Mouse (Mus musculus) adrenal gland, adult (tissue): ENCODE measurements around the gene Aldh1l1.

Source experiments
- DNase-seq, 2 experiments: peaks; one replicate each; pipeline ENCODE4 v3.0.0; 2022 to 2023; ENCODE audit warnings: low spot score in 1 of 2; ENCODE audit not compliant: inconsistent age in 2 of 2

Gene Aldh1l1

DNA sequence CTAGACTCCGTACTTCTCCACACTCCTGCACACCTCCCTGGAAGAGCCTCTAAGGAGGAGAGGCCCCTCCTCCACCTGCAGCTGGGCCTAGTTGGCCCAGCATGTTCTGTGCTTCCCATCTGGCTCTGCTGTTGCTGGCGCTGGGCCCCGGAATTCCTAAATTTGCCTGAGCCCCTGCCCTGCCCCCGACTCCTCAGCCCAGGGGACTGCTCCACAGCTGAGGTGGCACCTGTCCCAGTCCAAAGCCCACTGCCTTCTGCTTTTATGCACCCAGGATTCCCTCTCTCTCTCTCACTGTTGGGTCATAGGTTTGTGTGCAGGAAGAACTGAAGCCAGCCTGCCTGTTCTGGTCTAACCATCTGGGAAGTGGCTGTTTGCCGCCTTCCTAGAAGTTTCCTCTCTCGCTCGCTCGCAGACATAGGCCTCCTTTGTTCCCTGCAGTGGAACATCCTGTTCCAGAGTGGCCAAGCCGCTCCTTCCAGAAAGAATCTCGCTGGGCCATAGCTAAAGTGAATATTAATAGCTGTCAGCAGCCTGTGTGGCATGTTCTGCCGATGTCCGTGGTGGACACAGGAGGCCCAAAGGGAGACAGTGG is 15.2 kb upstream of the Aldh1l1 start:
- DNase-seq: peak; percentile 43 to 62

DNA sequence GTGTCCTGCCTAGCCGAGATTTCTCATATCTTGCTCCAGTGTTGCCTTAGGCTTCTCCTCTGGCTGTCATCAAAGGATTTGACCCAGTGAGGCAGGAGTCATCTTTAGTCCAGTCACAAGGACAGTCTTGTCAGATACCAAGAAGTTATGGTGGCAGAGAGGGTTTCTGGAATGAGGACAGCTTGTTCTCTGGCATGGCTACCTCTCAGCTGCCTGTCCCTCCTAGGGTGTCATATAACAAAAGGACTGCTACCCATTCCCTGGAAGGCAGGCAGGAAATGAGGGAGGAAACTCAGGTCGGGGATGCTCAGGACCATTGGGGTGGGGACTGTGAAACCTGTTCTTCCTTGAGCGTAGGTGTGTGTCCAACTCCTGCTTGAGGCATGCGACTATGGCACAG is 14.1 kb upstream of the Aldh1l1 start:
- peak in 1 of 2 experiments; percentile 47 for DNase-seq

DNA sequence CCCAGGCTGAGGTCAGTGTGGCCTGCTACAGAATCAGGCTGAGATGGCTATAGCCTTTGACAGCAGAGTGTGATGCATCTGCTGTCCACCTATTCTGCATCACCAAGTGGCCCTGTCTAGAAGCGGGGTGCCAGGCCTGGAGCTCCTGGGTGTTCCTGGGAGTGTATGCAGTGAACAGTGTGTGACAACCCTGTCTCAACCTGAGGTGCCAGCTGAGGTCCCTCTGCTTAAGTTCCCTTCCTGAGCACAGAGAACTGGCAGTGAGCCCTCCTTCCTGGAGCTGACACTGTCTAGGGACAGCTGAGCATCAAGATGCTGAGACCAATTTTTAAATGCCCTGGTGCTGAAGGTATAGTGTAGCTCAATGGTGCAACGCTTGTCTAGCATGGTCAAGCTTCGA is 13.5 kb upstream of the Aldh1l1 start:
- no peak for DNase-seq

DNA sequence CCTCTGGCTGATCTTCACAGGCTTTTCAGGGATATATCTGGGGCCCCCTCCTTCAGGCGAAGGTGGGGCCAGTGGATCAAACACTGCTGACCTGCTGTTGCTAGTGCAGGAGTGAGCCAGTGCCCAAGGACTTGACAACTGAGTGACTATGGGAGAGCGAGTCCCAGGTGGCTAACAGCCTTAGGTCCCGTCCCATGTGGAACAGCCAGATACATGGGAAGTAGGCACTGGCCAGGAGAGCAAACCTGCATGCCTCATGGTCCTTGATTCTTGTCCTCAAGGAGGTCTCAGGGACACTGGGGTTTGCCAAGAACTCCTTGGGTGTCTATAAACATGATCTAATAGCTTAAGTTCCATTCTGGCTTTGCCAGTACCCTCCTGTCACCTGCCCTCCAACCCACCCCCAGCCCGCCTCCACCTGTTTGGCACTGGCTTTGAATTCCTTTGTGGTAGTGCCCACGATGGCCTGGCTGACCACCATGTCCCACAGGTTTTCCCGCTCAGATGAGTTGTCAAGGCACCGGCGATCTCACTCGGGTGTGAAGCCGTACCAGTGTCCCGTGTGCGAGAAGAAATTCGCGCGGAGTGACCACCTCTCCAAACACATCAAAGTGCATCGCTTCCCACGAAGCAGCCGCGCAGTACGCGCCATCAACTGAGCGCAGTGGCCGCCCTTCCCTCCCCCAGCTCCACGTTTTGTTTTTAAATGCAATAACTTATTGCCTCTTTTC is 12.4 kb upstream of the Aldh1l1 start:
- no peak for DNase-seq

DNA sequence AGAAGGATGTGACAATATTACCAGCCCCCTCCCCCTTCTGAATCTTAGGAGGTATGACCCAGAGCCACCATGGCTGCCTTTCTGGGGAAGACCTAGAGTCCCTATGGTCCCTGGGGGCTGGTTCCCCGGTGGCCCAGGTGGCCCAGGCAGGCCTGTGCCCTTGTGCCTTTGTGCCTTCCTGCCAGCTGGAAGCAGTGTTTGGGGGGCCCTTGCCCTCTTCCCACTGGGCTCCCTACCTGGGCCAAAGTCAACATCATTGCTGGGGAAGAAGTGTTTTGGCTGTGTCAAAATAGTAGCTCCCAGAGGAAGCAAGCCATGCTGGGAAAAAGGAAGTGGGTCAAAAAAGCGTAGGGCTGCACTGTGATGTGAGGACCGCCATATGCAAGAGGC is 11.9 kb upstream of the Aldh1l1 start:
- no peak for DNase-seq

DNA sequence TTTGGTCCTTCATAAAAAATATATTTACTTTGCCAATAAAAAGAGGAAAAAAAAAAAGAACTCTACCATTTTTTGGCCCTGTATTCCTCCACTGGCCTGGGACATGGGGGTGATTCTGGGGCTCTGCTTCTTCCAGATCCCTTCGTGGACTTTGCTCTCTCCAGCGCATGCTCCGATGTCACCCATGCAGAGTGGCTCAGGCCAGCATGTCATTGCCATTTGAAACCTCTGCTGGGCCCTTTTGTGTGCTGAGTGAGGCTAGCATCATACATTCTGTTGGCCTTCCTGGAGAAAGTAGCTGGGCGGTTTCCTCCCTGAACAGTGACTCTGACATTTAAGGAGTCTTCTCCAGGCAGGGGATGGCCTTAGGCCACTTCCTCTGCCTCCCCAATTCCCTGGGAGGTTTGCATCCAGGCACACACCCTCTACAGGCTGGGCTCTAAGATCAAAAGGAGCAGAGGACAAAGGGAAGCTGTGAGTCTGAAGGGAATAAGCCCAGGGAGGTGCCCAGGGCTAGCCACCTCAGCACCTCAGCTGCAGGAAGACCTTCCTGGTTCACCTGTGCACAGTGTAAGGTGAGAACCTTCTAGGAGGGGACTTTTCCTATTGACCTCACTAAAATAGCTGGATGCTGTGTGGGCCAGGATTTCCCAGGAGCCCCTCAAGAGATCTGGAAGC is 10.9 kb upstream of the Aldh1l1 start:
- no peak for DNase-seq

DNA sequence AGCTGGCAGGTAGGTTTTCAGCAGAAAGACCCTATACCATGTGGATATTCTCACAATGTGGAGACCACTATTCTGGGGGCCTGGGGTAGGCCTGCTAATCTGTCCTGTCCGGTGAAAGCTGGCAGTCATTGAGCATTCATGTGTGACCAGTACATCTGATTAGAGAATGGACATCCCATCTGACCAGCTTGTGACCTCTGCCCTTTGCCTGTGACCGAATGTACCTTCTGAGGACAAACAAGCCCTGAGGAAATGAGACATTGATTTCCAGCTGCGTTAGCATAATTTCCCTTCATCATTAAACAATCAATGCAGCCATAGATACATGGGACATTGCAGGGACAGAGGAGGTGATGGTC is 10.4 kb upstream of the Aldh1l1 start:
- DNase-seq: no peak

DNA sequence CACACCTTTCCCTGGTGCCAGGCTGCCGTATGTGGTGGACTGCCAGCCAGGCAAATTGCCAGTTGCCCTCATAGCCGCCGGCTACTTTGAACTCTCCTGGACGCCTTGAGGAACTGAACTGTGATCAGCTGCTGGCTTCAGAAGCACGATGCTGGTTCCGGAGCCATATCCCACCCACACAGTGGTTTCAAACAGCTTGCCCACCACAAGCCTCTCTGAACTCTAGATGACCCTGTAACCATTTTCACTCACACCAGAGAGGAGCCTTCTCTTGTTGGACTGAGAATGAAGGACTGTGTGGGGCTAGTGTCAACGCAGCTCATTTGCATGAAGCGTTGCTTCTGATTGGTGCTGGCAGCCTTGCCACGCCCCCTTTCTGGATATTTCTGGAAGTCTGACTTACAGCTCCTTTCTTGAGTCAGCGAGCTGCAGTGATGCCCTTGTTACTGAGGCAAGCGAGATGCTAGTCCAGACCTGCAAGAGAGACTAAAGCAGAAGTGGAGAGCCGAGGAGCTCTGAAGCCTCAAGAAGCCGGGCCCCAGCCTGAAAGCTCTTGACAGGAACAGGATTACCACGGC is 9.2 kb upstream of the Aldh1l1 start:
- DNase-seq: peak in 1 of 2 experiments; percentile 60

DNA sequence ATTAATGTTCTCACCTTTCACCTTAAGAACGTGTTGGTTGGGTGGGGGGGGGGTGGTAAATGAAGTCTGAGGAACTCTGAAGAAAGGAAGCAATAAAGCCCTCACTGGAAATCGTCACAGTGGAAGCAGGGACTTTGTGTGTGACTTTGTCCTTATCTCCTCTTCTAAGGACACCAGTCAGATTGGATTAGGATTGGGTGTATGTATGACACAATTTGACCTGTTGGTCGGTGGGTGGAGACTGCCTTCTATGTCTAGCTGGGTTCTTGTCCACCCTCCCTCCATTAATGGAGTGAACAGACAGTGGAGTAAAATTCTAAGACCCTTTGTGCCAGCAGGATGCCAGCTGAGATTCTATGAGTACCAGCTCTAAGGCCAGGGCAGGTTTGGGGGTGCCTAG is 2.0 kb upstream of the Aldh1l1 start:
- no peak for DNase-seq

DNA sequence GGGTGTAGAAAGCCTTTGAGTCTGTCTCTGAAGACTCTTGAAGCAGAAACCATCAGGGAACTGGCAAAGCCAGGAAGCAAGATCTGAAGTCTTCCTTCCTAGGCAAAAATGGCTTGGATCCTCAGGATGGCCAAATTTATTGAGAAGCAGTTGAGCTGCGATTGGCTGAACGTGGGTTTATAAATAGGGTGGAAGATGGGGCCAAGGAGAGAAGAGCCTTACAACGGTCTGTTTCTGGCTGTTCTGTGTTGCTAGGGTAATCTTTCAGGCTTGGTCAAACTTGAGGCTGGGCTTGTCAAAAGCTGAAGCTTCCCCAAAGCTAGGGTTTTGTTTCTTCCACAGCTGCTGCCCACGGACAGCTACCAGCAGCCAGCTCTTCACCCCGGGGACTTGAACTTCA is 1.4 kb upstream of the Aldh1l1 start:
- DNase-seq: no peak

DNA sequence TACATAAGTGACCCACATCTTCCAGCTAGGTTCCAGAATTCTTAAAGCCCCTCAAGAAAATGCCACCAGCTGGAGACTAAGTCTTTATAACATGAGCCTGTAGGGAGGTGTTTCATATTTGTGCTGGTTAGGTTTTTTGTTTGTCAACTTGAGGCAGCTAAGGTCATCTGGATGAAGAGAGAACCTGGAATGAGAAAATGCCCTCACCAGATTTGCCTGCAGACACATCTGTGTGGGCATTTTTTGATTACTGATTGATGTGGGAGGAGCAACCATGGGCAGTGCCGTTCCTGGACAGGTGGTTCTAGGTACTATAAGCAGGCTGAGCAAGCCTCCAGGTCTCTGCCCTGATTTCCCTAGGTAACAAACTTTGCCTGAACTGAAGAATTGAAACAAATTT is 1.3 kb downstream of the Aldh1l1 start:
- no peak for DNase-seq

DNA sequence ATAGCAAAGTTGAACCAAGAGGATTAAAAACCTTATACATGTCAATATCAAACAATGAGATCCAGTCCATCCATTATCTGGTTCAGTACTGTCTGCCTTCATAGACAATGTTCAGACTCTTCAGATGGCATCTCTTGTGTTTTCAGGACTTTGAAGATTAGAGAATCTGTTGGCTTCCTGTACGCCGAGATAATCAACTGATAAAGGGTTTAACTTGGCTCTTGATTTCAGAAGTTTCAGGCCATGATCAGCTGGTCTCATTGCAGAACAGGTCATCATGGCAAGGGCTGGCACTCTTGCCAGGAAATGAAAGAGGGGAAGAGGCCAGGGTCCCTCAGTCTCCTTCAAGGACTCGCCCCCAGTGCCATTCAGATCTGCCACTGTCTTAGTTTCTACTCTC is 3.3 kb downstream of the Aldh1l1 start:
- no peak for DNase-seq

DNA sequence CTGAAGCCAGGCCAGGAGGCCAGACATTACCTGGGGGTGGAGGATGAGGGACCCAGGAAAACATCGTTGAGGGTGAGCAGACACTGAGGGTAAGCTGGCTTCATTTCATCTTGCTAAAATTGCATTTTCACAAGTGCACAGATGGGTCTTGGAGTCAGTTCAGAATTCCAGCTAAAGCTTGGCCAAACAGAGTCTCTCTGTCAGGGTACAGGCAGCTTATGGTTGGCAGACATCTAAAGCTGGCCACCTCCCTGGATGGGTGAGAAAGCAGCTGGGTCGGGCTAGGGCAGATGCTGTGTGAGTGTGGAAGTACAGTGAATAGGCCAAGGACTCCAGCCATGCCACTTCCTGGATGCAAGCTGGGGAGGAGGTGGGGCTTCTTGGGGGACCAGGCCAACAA is 4.7 kb downstream of the Aldh1l1 start:
- no peak for DNase-seq

DNA sequence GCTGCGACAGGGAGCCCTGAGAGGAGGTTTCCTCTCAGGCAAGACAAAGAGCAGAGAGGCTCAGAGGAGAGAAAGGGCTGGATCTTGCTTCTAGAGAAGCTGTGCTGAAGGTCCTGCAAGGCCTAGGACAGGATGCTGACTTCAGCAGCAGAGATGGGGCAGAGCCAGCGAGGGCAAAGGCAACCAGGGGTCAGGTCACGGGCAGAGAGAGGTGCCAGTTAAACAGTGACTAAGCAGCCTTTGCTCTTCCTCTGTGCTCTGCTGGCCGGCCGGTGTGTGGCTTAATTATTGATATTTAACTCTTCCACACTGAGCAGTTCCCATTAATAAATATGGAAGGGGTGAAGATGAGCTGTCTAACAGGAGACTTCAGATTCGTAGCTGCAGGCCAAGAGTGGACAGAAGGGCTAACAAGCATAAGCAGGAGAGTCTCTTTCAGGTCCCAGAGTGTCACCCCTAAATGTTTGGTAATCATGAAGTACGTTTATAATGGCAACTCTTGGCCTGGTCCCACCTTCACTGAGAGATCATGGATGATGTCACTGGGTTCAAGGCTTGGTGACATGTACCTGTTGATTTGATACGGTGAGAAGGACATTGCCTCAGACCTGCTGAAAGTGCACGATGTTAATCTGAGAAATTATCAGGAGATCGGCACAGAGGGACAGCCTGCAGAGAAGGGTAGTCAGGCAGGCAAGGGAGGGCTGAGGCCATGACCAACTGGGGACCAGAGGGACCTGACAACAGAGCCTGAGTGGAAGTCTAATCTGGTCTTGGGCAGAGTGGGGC is 5.9 kb downstream of the Aldh1l1 start:
- DNase-seq: peak in 1 of 2 experiments; percentile 63

DNA sequence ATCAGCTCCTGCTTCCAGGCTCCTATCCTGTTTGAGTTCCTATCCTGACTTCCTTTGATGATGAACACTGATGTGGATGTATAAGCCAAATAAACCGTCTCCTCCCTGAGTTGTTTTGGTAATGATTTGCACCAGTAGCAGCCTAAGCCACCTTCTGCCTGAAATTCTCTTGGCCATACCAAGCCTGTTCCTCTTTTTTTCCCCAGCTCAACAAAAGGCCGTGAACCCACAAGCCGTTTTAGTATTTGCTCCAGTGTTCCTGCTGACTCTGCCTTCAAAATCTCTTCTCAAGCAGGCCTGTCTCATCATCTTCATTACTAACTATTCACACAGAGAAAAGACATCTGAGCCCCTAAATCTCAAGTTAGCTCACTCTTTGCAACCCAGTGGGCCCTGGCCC is 7.9 kb downstream of the Aldh1l1 start:
- DNase-seq: no peak

DNA sequence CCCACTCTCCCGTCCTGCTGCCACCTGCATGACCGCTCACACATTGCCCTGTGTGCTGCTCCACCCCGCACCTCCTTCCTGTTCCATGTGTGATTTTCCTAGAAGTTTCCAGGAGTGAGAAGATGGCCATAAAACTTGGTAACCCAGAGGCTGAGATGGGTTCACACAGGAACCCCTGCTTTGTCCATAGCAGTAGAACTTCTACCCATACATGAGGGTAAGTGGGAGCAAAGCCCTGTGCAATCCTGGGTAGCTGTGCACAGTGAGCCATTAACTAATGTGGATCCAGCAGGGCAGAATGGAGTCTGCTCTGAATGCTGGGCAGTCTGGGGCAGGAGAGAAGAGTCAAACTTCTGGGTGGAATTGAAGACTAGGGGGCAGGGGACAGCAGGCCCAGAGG is 8.3 kb downstream of the Aldh1l1 start:
- DNase-seq: no peak

DNA sequence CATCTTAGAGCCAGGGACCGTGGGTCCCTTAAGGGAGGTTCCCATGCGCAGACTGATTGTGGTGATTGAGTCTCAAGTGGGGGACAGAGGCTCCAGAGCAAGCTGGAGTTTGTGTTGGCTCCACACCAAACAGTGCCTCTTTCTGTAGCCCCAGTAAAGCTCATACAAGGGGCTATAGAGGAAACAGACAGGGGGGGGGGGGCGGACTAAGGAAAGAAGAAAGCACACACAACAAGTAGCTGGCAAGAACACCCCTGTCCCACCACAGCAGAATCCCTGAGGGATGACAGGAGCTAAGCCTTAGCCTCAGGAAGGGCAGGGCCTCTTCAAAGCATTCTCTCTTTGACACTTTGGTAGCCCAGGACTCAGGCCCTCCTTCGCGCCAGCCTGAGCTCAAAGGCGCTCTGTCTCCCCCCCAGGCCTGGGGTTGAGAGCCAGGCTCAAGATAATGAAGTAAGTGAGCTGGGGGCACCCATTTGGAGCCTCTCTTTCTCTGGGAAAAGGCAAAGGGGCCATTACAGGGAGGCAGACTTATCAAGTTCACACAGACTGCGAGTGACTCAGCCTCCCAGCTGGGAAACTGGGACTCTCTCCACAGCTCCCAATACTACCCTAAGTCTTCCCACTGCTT is 9.2 kb downstream of the Aldh1l1 start:
- DNase-seq: no peak

DNA sequence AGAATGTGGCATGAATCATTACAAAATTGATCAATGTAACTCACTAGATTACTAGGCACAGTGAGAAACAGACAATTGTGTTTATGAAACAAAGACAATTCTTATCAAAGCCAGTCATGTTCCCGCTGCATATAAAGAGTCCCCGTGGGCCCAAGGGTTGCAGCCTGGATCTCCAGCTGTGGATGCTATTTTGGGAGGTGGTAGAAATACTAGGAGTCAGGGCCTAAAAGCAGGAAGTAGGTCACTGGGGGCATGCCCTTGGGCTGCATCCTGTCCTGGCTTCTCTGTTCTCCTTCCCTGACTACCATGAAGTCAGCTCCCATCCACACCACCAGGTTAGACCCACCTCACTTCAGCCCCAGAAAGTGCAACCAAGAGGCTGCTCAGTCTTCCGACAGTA is 10.0 kb downstream of the Aldh1l1 start:
- DNase-seq: no peak

DNA sequence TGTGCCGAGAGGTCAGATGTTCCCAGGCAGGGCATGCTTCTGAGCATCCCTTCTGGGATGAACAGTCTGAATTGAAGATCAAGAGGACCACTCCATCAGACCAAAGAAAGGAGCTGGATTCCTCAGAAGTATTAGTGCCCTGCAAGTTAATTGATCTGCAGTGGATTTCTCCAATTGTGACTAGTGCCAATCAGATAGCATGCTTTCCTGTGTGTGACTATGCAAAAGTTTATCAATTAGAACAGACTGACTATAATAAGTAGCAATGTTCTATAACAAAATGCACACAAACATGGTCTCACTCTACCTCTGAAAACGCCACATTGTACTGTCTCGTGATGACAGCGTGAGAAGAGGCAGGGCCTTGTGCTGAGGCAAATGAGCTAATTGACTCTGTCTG is 13.3 kb downstream of the Aldh1l1 start:
- DNase-seq: no peak

DNA sequence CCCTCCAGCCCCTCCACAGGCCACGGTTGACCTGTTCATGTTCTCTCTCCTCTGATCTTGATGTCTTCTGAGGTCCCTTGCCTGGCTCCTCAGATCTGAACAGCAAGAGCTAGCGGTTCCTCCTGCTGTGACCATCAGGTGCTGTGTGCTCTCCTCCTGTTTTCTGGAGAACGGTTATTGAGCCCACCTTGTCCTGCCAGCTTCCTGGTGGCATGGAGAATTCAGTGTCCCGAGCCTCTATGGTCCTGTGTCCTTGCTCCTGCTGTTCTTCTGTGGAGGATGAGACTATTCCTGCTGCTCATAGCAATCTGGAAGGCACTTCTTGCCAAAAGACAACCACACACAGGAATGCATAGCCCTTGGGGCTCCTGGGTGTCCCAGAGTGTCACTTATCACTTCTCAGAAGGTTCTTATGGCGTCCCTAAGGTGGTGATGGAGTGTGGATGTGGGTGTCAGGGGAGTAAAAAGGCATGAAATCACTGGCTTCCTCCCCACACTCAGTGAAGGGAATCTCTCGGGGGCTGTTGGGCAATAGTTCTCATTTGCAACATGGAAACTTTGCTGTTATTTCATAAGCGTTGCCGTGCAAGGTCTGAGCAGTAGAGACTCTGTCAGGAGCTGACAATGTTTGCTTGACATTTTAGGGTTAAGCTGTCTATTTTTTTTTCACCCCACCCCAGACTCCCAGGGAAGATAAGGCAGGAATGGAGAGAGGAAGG is 15.2 kb downstream of the Aldh1l1 start:
- DNase-seq: peak in 1 of 2 experiments; percentile 70
